Mouse (Mus musculus) inflammation-experienced regulatory T-cells, adult 16 weeks (primary cell): ENCODE results near the gene Prdm15. TPM values are rescaled to one million over a fixed set of nuclear protein-coding genes. Genes with fewer than 3 reads are reported as not detected.

ENCODE experiments used
- polyA plus RNA-seq: library from polyadenylated mRNA; unstranded; fragments of 100-300 nt; shearing (Covaris generic); gene quantifications from one replicate; pipeline ENCODE4 v1.2.1, GENCODE M21; 2017

Prdm15 gene
- 28.8 TPM for polyA plus RNA-seq

DNA sequence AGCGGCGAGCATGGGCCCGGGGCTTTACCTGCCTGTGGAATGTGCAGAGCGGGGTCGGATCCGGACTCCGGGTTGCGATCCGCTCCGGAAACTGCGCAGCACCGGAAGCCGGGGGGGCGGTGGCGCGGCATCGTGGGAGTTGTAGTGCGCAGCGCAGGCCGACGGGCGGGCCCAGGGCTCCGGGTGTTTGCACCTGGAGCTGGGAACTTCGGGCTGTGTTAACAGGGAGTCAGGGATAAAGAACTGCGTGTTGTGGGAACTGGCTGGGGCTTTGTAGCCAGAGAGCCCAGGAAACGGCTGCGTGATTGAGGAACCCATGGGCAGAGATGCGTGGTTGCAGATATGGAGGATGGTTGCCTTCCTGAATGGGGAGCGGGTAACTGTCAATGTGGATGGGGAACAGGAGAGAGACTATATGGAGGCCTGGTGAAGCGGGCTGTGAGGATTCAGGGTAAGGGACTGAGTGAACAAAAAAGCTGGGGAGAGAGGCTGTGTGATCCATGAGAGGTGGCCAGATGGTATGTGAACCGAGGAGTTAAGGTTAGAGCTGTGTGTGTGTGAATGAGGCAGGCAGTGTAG is at the start of gene Prdm15:
TSS of gene Prdm15 (minus strand) at position 110 of the 579 bp plus-strand sequence.

DNA sequence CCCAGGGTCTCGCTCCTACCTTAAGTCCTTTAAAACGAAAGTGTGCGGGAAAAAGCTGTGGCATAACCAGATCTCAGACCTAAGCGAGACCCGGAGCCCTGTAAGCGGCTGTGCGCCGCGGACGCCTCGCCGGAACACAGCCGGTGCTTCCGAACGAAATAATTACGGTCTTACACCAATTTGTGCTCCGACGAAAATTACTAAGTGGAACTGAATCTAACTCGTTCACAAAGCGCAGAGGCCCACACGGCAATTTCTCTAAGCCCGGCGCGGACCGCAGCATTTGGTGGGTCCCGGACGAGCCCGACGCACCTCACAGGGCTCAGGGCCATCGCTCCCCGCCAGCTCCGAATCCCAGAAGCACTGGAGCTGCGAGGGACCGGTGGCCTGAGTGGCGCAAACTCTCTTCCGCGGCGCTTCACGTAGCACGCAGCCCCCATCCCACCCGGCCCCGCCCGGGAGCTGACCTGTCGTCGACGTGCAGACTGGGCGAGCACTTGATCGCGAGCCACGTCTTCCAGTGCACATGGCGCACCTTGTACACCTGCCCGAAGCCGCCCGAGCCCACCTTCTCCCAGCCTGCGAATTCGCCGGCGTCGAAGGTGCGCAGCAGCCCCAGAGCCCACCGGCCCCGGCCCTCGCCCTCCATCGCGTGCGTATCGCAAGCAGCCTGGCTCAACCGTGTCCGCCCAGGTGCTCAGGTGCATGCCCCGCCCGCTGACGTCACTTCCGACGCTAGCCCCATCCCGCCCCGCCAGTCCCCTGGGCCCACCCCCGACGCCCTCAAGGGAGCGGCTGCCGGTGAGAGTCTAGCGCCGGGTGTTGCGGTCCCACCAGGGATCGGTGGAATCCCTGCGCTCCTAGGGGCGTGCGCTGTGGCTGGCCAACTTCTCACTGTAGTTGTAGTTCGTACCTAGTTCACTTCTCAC is 88.3 kb downstream of the Prdm15 start, which contains the start of gene Ripk4:
TSS of gene Ripk4 (minus strand) at position 727 of the 929 bp plus-strand sequence.

Other genes starting within 250 kb of the Prdm15 start
- gene Tmprss2, start 240.7 kb downstream of the Prdm15 start, polyA plus RNA-seq: not detected
- 0.79 TPM for gene Ripk4, start 88.1 kb downstream of the Prdm15 start, polyA plus RNA-seq
- 11.2 TPM for gene C2cd2, start 110.7 kb upstream of the Prdm15 start, polyA plus RNA-seq
- 18.7 TPM for gene Zbtb21, start 110.8 kb upstream of the Prdm15 start, polyA plus RNA-seq
- 34.3 TPM for gene B230307C23Rik, start 145.5 kb upstream of the Prdm15 start, polyA plus RNA-seq
- 23.9 TPM for gene A630089N07Rik, start 230.6 kb upstream of the Prdm15 start, polyA plus RNA-seq